Mouse (Mus musculus): ENCODE measurements at regions not wholly inside any gene's neighbourhood (a gene's known extent, or its start where the extent isn't known, plus 50 kb on each side); places are given as distances from the start of the nearest gene placed in this dataset.

- TF ChIP-seq USF1 (IDR thresholded peaks at IDR 0.05; ENCODE audit: low read depth) (no peak), MAX (IDR thresholded peaks at IDR 0.05) (no peak)
Observed at GRCm38 (mm10) chr12:26884156-26884555, 415.2 kb downstream of the Cmpk2 start.
